Mouse (Mus musculus): ENCODE data around the gene Pmf1. TPM values are rescaled to one million over a fixed set of nuclear protein-coding genes. Genes with fewer than 3 reads are reported as not detected.
"Not testable (repeated sequence)": the region's sequence is repeated elsewhere in the genome, so short reads cannot be mapped to it uniquely, and the experiment has no call there.

Gene Pmf1
- total RNA-seq, 1 experiment from 2014 or later: 60.8 TPM

DNA sequence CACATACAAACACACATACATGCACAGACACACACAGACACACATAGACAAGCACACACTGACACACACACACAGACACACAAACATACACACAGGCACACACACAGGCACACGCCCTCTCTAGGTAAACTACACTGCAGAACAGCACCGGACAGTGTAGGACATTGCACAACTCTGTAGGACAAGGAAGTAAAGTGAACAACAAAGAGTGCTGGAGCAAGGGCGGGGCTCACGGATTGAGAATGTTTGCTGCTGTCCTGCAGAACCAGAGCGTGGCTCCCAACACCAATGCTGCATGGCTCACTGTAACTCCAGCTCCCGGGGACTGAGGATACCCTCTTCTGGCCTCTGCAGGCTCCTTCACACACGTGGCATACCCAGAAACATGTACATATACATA lies 32.8 kb upstream of the Pmf1 start:
- peak in 1 of 2 experiments; percentile 26; a peak in 1 of 4 replicates for ATAC-seq (replicated peaks in 1 of 2; ENCODE audit: insufficient read depth in 1 of 2, low FRiP score in 2 of 2, low TSS enrichment in 1 of 2, low read depth in 1 of 2, poor library complexity in 2 of 2, severe bottlenecking in 2 of 2)

GRCm38 (mm10) chr3:88442488-88442887 lies 32.4 kb upstream of the Pmf1 start:
- no peak for ATAC-seq (replicated peaks in 1 of 2; ENCODE audit: insufficient read depth in 1 of 2, low FRiP score in 2 of 2, low TSS enrichment in 1 of 2, low read depth in 1 of 2, poor library complexity in 2 of 2, severe bottlenecking in 2 of 2)

- peak; percentile 34 to 63; a peak in 1 of 4 replicates for ATAC-seq (replicated peaks in 1 of 2; ENCODE audit: insufficient read depth in 1 of 2, low FRiP score in 2 of 2, low TSS enrichment in 1 of 2, low read depth in 1 of 2, poor library complexity in 2 of 2, severe bottlenecking in 2 of 2)
Observed at GRCm38 (mm10) chr3:88440500-88441381, 30.6 kb upstream of the Pmf1 start.

GRCm38 (mm10) chr3:88439582-88439981 lies 29.5 kb upstream of the Pmf1 start:
- no peak for ATAC-seq (replicated peaks in 1 of 2; ENCODE audit: insufficient read depth in 1 of 2, low FRiP score in 2 of 2, low TSS enrichment in 1 of 2, low read depth in 1 of 2, poor library complexity in 2 of 2, severe bottlenecking in 2 of 2)

GRCm38 (mm10) chr3:88437454-88437853 lies 27.3 kb upstream of the Pmf1 start:
- ATAC-seq (replicated peaks in 1 of 2; ENCODE audit: insufficient read depth in 1 of 2, low FRiP score in 2 of 2, low TSS enrichment in 1 of 2, low read depth in 1 of 2, poor library complexity in 2 of 2, severe bottlenecking in 2 of 2): no peak

DNA sequence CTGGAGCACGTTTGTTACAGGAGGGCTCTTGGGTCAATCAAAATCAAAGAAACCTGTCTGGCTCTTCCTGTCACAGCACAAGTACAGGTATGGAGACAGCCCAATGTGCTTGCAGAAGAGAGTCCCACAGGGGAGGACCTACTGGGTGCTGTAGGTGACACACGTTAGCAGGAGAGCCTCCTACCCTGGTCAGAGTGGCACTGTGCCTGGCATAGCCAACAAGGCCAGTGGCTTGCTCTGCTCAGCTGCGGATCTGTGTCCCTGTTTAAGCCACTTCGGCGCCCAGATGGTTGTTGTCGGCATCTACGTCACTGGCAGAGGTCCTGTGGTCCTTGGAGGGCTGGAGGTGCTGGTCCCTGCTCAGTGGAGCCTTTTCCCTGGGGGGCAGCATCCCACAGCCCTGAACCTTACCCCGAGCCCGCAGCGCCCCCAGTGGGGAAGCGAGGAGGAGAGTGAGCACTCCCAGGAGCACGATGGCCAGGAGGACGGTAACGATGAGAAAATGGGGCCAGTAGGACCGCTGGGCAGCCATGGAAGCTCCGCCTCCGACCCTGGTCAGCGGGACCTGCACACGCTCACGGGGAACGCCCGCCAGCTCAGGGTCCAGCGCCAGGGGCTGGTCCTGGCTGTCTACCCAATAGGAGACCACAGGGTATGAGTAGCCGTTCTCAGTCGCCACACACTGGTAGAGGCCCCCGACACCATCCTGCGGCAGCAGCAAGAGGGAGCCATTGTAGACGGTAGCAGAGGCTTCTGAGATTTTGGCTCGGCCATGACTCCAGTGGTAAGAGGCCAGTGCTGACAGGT lies 26.5 kb upstream of the Pmf1 start:
- peak; percentile 63 to 74 for ATAC-seq (replicated peaks in 1 of 2; ENCODE audit: insufficient read depth in 1 of 2, low FRiP score in 2 of 2, low TSS enrichment in 1 of 2, low read depth in 1 of 2, poor library complexity in 2 of 2, severe bottlenecking in 2 of 2)

GRCm38 (mm10) chr3:88435515-88435914 lies 25.4 kb upstream of the Pmf1 start:
- no peak for ATAC-seq (replicated peaks in 1 of 2; ENCODE audit: insufficient read depth in 1 of 2, low FRiP score in 2 of 2, low TSS enrichment in 1 of 2, low read depth in 1 of 2, poor library complexity in 2 of 2, severe bottlenecking in 2 of 2)

DNA sequence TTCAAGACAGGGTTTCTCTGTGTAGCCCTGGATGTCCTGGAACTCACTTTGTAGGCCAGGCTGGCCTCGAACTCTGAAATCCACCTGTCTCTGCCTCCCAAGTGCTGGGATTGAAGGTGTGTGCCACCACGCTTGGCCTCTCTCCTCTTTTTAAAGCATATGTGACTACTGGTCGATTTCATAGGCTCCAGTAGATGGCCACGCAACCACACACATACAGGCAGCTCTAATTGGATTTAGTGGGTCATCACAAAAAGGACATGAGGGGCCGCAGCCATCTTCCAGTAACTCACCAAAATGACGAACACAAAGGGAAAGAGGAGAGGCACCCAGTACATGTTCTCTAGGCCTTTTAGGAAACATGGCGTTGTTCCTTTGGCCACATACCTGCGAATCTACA lies 18.5 kb upstream of the Pmf1 start:
- not testable (repeated sequence) for ATAC-seq (replicated peaks in 1 of 2; ENCODE audit: insufficient read depth in 1 of 2, low FRiP score in 2 of 2, low TSS enrichment in 1 of 2, low read depth in 1 of 2, poor library complexity in 2 of 2, severe bottlenecking in 2 of 2)

GRCm38 (mm10) chr3:88427342-88427905 lies 17.3 kb upstream of the Pmf1 start:
- no peak for ATAC-seq (replicated peaks in 1 of 2; ENCODE audit: insufficient read depth in 1 of 2, low FRiP score in 2 of 2, low TSS enrichment in 1 of 2, low read depth in 1 of 2, poor library complexity in 2 of 2, severe bottlenecking in 2 of 2)

DNA sequence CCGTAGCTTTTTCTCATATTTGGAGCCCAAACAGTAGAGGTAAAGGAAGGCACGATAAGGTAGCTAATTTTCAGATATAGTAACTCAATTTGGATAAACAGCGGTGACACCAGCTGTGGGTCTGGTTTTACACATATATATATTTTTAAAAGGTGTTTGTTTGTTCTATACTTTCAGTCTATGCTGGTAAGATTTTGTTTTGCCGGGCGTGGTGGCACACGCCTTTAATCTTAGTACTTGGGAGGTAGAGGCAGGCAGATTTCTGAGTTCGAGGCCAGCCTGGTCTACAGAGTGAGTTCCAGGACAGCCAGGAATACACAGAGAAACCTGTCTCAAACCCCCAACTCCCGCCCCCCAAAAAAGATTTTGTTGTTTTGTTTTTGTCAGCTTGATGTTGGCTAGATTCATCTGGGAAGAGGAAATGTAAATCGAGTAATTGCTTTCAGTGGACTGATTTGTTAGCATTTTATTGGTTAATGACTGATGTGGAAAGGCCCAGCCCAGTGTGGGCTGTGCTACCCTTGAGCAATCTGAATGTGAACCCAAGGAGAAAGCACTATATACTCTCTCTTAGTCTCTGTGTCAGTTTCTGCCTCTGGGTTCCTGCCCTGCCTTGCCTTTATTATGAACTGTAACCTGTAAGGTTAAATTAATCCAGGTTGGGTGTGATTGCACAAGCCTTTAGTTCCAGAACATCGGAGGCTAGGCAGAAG lies 15.7 kb upstream of the Pmf1 start:
- no peak for ATAC-seq (replicated peaks in 1 of 2; ENCODE audit: insufficient read depth in 1 of 2, low FRiP score in 2 of 2, low TSS enrichment in 1 of 2, low read depth in 1 of 2, poor library complexity in 2 of 2, severe bottlenecking in 2 of 2)

DNA sequence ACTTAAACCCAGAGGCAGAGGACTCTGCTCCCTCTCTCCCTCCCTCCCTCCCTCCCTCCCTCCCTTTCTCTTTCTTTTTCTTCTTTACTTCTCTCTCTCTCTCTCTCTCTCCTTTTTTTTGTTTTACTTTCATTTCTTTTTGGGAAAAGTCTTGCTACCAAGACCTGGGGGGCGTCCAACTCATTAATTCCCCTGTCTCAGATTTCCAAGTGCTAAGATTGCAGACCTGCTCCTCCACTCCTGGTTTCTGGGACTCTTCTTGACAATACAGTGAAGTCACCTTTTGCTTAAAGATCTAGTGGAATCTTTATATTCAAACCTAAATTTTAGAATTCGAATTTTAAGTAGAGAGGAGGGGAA lies 15.2 kb upstream of the Pmf1 start:
- ATAC-seq (replicated peaks in 1 of 2; ENCODE audit: insufficient read depth in 1 of 2, low FRiP score in 2 of 2, low TSS enrichment in 1 of 2, low read depth in 1 of 2, poor library complexity in 2 of 2, severe bottlenecking in 2 of 2): no peak

- peak; percentile 97 to 98 for ATAC-seq (replicated peaks in 1 of 2; ENCODE audit: insufficient read depth in 1 of 2, low FRiP score in 2 of 2, low TSS enrichment in 1 of 2, low read depth in 1 of 2, poor library complexity in 2 of 2, severe bottlenecking in 2 of 2)
Observed at GRCm38 (mm10) chr3:88424605-88425329, 14.6 kb upstream of the Pmf1 start, which contains the start of gene Slc25a44. Slc25a44 (minus strand) TSS chr3:88425139.

- peak in 1 of 2 experiments; percentile 25; a peak in 1 of 4 replicates for ATAC-seq (replicated peaks in 1 of 2; ENCODE audit: insufficient read depth in 1 of 2, low FRiP score in 2 of 2, low TSS enrichment in 1 of 2, low read depth in 1 of 2, poor library complexity in 2 of 2, severe bottlenecking in 2 of 2)
Observed at GRCm38 (mm10) chr3:88422020-88422720, 12.0 kb upstream of the Pmf1 start.

- no peak for ATAC-seq (replicated peaks in 1 of 2; ENCODE audit: insufficient read depth in 1 of 2, low FRiP score in 2 of 2, low TSS enrichment in 1 of 2, low read depth in 1 of 2, poor library complexity in 2 of 2, severe bottlenecking in 2 of 2)
Observed at GRCm38 (mm10) chr3:88420771-88421170, 10.6 kb upstream of the Pmf1 start.

GRCm38 (mm10) chr3:88418016-88418415 lies 7.9 kb upstream of the Pmf1 start:
- no peak for ATAC-seq (replicated peaks in 1 of 2; ENCODE audit: insufficient read depth in 1 of 2, low FRiP score in 2 of 2, low TSS enrichment in 1 of 2, low read depth in 1 of 2, poor library complexity in 2 of 2, severe bottlenecking in 2 of 2)

DNA sequence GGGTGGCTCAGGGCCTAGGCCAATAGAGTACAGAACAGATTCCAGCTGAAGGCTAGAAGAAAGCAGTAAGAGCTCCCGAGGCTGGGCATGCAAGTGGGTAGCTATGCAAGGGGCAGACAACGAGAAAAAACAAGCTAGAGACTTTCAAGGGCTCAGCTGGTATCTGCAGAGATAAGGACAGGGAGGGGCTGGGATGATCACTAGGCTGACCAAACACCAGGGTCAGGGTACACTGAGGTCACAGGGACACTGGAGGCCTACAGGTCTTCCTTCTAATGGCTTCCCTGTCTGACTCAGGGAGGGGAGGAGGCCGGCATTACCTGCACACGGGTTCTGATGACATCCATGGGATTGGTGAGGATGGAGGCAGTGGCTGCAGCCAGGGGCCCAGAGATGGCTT lies 5.5 kb upstream of the Pmf1 start:
- no peak for ATAC-seq (replicated peaks in 1 of 2; ENCODE audit: insufficient read depth in 1 of 2, low FRiP score in 2 of 2, low TSS enrichment in 1 of 2, low read depth in 1 of 2, poor library complexity in 2 of 2, severe bottlenecking in 2 of 2)

All from hematopoietic stem cell, adult 5-6 weeks (primary cell).